Mouse (Mus musculus) cortical plate, adult 2 months (tissue): ENCODE data around the gene Col1a2. TPM values are rescaled to one million over a fixed set of nuclear protein-coding genes. Genes with fewer than 3 reads are reported as not detected.

Source experiments
- H3K27ac ChIP-seq: fragments of 200-500 bp; 2 replicates; pipeline ENCODE4 v1.5.1; 2012; ENCODE audit warnings: low read length, control low read depth, inconsistent platforms; ENCODE audit not compliant: insufficient read depth
- H3K4me1 ChIP-seq: fragments of 200-500 bp; 2 replicates; pipeline ENCODE4 v1.6.1; 2011; ENCODE audit warnings: low read length; ENCODE audit not compliant: control insufficient read depth, insufficient read depth
- H3K4me3 ChIP-seq: fragments of 200-500 bp; 2 replicates; pipeline ENCODE4 v1.5.1; 2011; ENCODE audit warnings: mild to moderate bottlenecking, low read length, control low read depth; ENCODE audit not compliant: insufficient read depth
- CTCF ChIP-seq: fragments of 200-500 bp; IDR thresholded peaks from 2 replicates; pipeline ENCODE4 v1.5.1; 2011; ENCODE audit warnings: mild to moderate bottlenecking, control low read depth, low read length; ENCODE audit not compliant: insufficient read depth; ENCODE audit errors: extremely low read depth
- POLR2A ChIP-seq: fragments of 200-500 bp; IDR thresholded peaks from 2 replicates; pipeline ENCODE4 v1.6.1; 2011; ENCODE audit warnings: mild to moderate bottlenecking, low read length, control low read depth; ENCODE audit not compliant: insufficient read depth; ENCODE audit errors: extremely low read depth
- polyA plus RNA-seq: library from polyadenylated mRNA; depleted of rRNA; stranded (reverse); fragments of >200 nt; gene quantifications from 2 replicates; pipeline ENCODE4 v1.2.3, GENCODE M21; 2012; rRNA removed

Gene Col1a2
- polyA plus RNA-seq, 1 experiment, result 8.1 TPM

- Histone ChIP-seq H3K4me1 (no peaks in the 10 kb centered on the region), H3K4me3 (no peak overlapping the region), H3K27ac (no peak overlapping the region)
- TF ChIP-seq CTCF, result no peak
Observed at GRCm38 (mm10) chr6:4570412-4570811, 65.8 kb downstream of the Col1a2 start.

GRCm38 (mm10) chr6:4577756-4578155 is 73.1 kb downstream of the Col1a2 start:
- TF ChIP-seq CTCF (no peak), POLR2A (no peak)
- Histone ChIP-seq H3K4me1 (no peaks in the 10 kb centered on the region), H3K4me3 (no peak overlapping the region), H3K27ac (no peak overlapping the region)

GRCm38 (mm10) chr6:4578343-4578742 is 73.7 kb downstream of the Col1a2 start:
- H3K4me1 ChIP-seq, result no peaks in the 10 kb centered on the region
- H3K27ac ChIP-seq, result no peak overlapping the region
- TF ChIP-seq CTCF, result no peak
- no peak overlapping the region for H3K4me3 ChIP-seq

- Histone ChIP-seq H3K27ac (no peak overlapping the region), H3K4me1 (no peaks in the 10 kb centered on the region), H3K4me3 (no peak overlapping the region)
- TF ChIP-seq CTCF, result no peak
- TF ChIP-seq POLR2A, result no peak
Observed at GRCm38 (mm10) chr6:4579620-4580019, 75.0 kb downstream of the Col1a2 start.

- no peak overlapping the region for H3K27ac ChIP-seq
- no peak overlapping the region for H3K4me3 ChIP-seq
- TF ChIP-seq CTCF (no peak), POLR2A (no peak)
- H3K4me1 ChIP-seq, result no peaks in the 10 kb centered on the region
Observed at GRCm38 (mm10) chr6:4583485-4583884, 78.9 kb downstream of the Col1a2 start.

GRCm38 (mm10) chr6:4587946-4588345 is 83.3 kb downstream of the Col1a2 start:
- Histone ChIP-seq H3K4me3 (no peak overlapping the region), H3K27ac (no peak overlapping the region), H3K4me1 (no peaks in the 10 kb centered on the region)
- no peak for TF ChIP-seq POLR2A
- TF ChIP-seq CTCF, result no peak

GRCm38 (mm10) chr6:4588722-4589121 is 84.1 kb downstream of the Col1a2 start:
- TF ChIP-seq POLR2A (no peak), CTCF (no peak)
- Histone ChIP-seq H3K4me3 (no peak overlapping the region), H3K4me1 (no peaks in the 10 kb centered on the region)

GRCm38 (mm10) chr6:4590089-4590488 is 85.5 kb downstream of the Col1a2 start:
- H3K4me3 ChIP-seq, result no peak overlapping the region
- H3K4me1 ChIP-seq, result no peaks in the 10 kb centered on the region
- TF ChIP-seq CTCF (no peak), POLR2A (no peak)
- H3K27ac ChIP-seq, result no peak overlapping the region

More at GRCm38 (mm10) chr6:4588722-4589121, 84.1 kb downstream of the Col1a2 start:
- H3K27ac ChIP-seq, result no peak overlapping the region

Other genes with a start within 250 kb of the Col1a2 start
- gene Casd1, start 96.0 kb downstream of the Col1a2 start, polyA plus RNA-seq, result 36.1 and 36.7 TPM in 2 replicates
- gene Sgce, start 242.4 kb downstream of the Col1a2 start, polyA plus RNA-seq, result 30.0 and 32.7 TPM in 2 replicates
- gene Peg10, start 242.5 kb downstream of the Col1a2 start, polyA plus RNA-seq, result 5.7 TPM in 2 replicates